Mouse (Mus musculus) megakaryocyte, embryonic 14.5 days (primary cell): ENCODE results near the gene Ado.

Source experiments
- FLI1 ChIP-seq: IDR thresholded peaks from 2 replicates; pipeline ENCODE4 v1.6.1; 2012; ENCODE audit warnings: low read length, inconsistent platforms, mixed read lengths
- GATA1 ChIP-seq: IDR thresholded peaks from 3 replicates; pipeline ENCODE4 v1.6.1; 2012; ENCODE audit warnings: mixed read lengths, low read length, inconsistent platforms, borderline replicate concordance

GRCm38 (mm10) chr10:67548261-67548854, 397 bp downstream of the Ado start:
- TF ChIP-seq GATA1 (no peak), FLI1 (no peak)
